Comparison of ENCODE assay signal across 1 mouse cellular context in genomic region chr9:52277954-52278700, GRCm38 (mm10).
A peak's percentile ranks its signal among the peaks of the same experiment; 100 is the strongest.
TF ChIP-seq lines count a peak whose summit lies in the region.

No protein-coding gene starts in this region.

TF ChIP-seq in CH12.LX, 34 proteins besides CTCF, POLR2A, EP300 and RAD21 (continued from another document):
- TF ChIP-seq PAX5 (IDR thresholded peaks at IDR 0.05; ENCODE audit: low read length), result no peak
- TF ChIP-seq HCFC1 (IDR thresholded peaks at IDR 0.05; ENCODE audit: low read depth, low read length), result peak; percentile 49
- TF ChIP-seq USF2 (conservative IDR thresholded peaks at IDR 0.05; ENCODE audit: low read depth, low read length), result 0 out of 2 replicates have a peak, but pooled peaks have one; percentile 9
- peak; percentile 50; the same call in 1 of the 2 replicates for TF ChIP-seq SIN3A (IDR thresholded peaks at IDR 0.05; ENCODE audit: low read length)
- TF ChIP-seq NELFE (IDR thresholded peaks at IDR 0.05; ENCODE audit: low read depth, low read length), result no peak
- TF ChIP-seq MAFK (IDR thresholded peaks at IDR 0.05; ENCODE audit: insufficient replicate concordance, low read length), result peak; percentile 69; the same call in 1 of the 2 replicates
- 0 out of 2 replicates have a peak, but pooled peaks have one; percentile 33 for TF ChIP-seq KAT2A (IDR thresholded peaks at IDR 0.05; ENCODE audit: insufficient replicate concordance, low read length)
- peak; percentile 97 for TF ChIP-seq BHLHE40 (IDR thresholded peaks at IDR 0.05; ENCODE audit: low read depth, low read length)
- no peak for TF ChIP-seq ZMIZ1 (IDR thresholded peaks at IDR 0.05; ENCODE audit: low read depth, low read length)
- TF ChIP-seq JUND (conservative IDR thresholded peaks at IDR 0.05; ENCODE audit: low read depth, low read length), result peak; percentile 40; the same call in 1 of the 2 replicates
- TF ChIP-seq MXI1 (IDR thresholded peaks at IDR 0.05; ENCODE audit: low read depth, low read length), result peak; percentile 76
- no peak for TF ChIP-seq NRF1 (IDR thresholded peaks at IDR 0.05; ENCODE audit: low read depth, low read length)
- TF ChIP-seq POLR2AphosphoS2 (IDR thresholded peaks at IDR 0.05; ENCODE audit: low read depth, low read length), result no peak
- TF ChIP-seq JUN (IDR thresholded peaks at IDR 0.05; ENCODE audit: insufficient read depth, low read depth, low read length), result no peak
- TF ChIP-seq MEF2A (IDR thresholded peaks at IDR 0.05; ENCODE audit: borderline replicate concordance, low read depth, low read length), result peak; percentile 53; the same call in 1 of the 2 replicates
- TF ChIP-seq CHD1 (IDR thresholded peaks at IDR 0.05; ENCODE audit: low read depth, low read length), result peak; percentile 57; the same call in 1 of the 2 replicates
